Mouse (Mus musculus) liver, embryonic 14.5 days (tissue): ENCODE data around the gene Ccl11. TPM values are rescaled to one million over a fixed set of nuclear protein-coding genes. Genes with fewer than 3 reads are reported as not detected.
A peak's percentile ranks its signal among the peaks of the same experiment; 100 is the strongest.

Experiments used
- ATAC-seq: fragments of 200-750 bp; cut with Nextera tagmentation; 2 replicates; pipeline ENCODE4 v1.8.0; 2017; ENCODE audit warnings: moderate number of reproducible peaks, mild to moderate bottlenecking, moderate library complexity; ENCODE audit not compliant: insufficient read depth
- DNase-seq, 3 experiments: peaks; one replicate each; pipeline ENCODE4 v3.0.0-alpha.2; 2012 to 2013; ENCODE audit warnings: low read depth in 3 of 3, low spot score in 3 of 3
- H3K27ac ChIP-seq: fragments of 300-500 bp; sonication (generic); 2 replicates; pipeline ENCODE4 v1.5.1; 2014; ENCODE audit warnings: moderate library complexity, mild to moderate bottlenecking, control low read depth, inconsistent platforms
- H3K27me3 ChIP-seq: fragments of 300-500 bp; sonication (generic); 2 replicates; pipeline ENCODE4 v1.6.1; 2014; ENCODE audit warnings: mild to moderate bottlenecking, low read length, moderate library complexity; ENCODE audit not compliant: control insufficient read depth, insufficient read depth
- H3K36me3 ChIP-seq: fragments of 300-500 bp; sonication (generic); replicated peaks from 2 replicates; pipeline ENCODE4 v1.6.1; 2014; ENCODE audit warnings: low read depth; ENCODE audit not compliant: control insufficient read depth, insufficient read depth
- H3K4me1 ChIP-seq, 2 experiments: fragments of 200-500 bp in 1 of 2; fragments of 300-500 bp in 1 of 2; sonication (generic) in 1 of 2; replicated peaks; 2 replicates each; pipeline ENCODE4 v1.6.1; 2012 to 2014; ENCODE audit warnings: antibody characterized with exemption in 1 of 2, inconsistent platforms in 1 of 2, low read length in 1 of 2; ENCODE audit not compliant: control insufficient read depth in 2 of 2, insufficient read depth in 2 of 2
- H3K4me2 ChIP-seq: fragments of 300-500 bp; sonication (generic); 2 replicates; pipeline ENCODE4 v1.6.1; 2014; ENCODE audit warnings: low read depth, mild to moderate bottlenecking, control low read depth, moderate library complexity
- H3K4me3 ChIP-seq, 2 experiments: fragments of 200-500 bp in 1 of 2; fragments of 300-500 bp in 1 of 2; sonication (generic) in 1 of 2; 2 replicates each; pipeline ENCODE4 v1.5.1; 2012 to 2014; ENCODE audit warnings: low read depth in 2 of 2, low read length in 2 of 2, mild to moderate bottlenecking in 2 of 2, control low read depth in 1 of 2, inconsistent platforms in 1 of 2, moderate library complexity in 1 of 2; ENCODE audit not compliant: insufficient read depth in 1 of 2
- H3K9ac ChIP-seq: fragments of 300-500 bp; sonication (generic); replicated peaks from 2 replicates; pipeline ENCODE4 v1.6.1; 2014; ENCODE audit warnings: mild to moderate bottlenecking, control low read depth, moderate library complexity
- H3K9me3 ChIP-seq: fragments of 300-500 bp; sonication (generic); 2 replicates; pipeline ENCODE4 v1.6.1; 2016; ENCODE audit warnings: low read length, mixed read lengths; ENCODE audit not compliant: control insufficient read depth
- CTCF ChIP-seq: IDR thresholded peaks from 2 replicates; pipeline ENCODE4 v1.5.1; 2016; ENCODE audit warnings: antibody characterized with exemption, low read depth, control low read depth
- EP300 ChIP-seq: IDR thresholded peaks from 2 replicates; pipeline ENCODE4 v1.6.1; 2016; ENCODE audit warnings: antibody characterized with exemption, low read depth
- WGBS: fragments of 180-500 bp; shearing (Covaris S2); extraction: QIAGEN DNeasy Blood & Tissue Kit; methylation state at CpG from one replicate; pipeline ENCODE4 v1.1.7; 2014; ENCODE audit not compliant: insufficient replicate concordance; 5-methylcytosine and 5-hydroxymethylcytosine counted together
- polyA plus RNA-seq, 2 experiments: library from polyadenylated mRNA; depleted of rRNA in 1 of 2; stranded (reverse) in 1 of 2; unstranded in 1 of 2; fragments of >200 nt; fragmentation: Nextera tagmentation in 1 of 2; extraction: Ambion mirVana in 1 of 2; gene quantifications; 2 replicates each; pipeline versions ENCODE4 v1.2.1 to v1.2.3; 2012 to 2014

The Ccl11 gene
- polyA plus RNA-seq, 2 experiments, result 0.07 to 0.11 TPM

- Histone ChIP-seq H3K36me3 (no peaks in the 10 kb centered on the region), H3K27me3 (no peaks in the 10 kb centered on the region), H3K4me1 (no peaks in the 10 kb centered on the region), H3K27ac (no peak within 1 kb of the TSS), H3K9ac (no peak within 1 kb of the TSS), H3K4me2 (no peak within 1 kb of the TSS), H3K4me3 (no peak within 1 kb of the TSS), H3K9me3 (no peaks in the 10 kb centered on the region)
- WGBS, result 65% methylated on average over 3 of the region's 3 CpGs
- DNase-seq, result no peak
- ATAC-seq, result no peak
- TF ChIP-seq CTCF (no peak), EP300 (no peak)
These were observed 12.2 kb upstream of the Ccl11 start, which contains the start of gene Ccl7 for GRCm38 (mm10) chr11:82045471-82045870. TSS of gene Ccl7 (plus strand) at chr11:82045712.

- H3K9ac ChIP-seq, result no peak overlapping the region
- no peak overlapping the region for H3K27ac ChIP-seq
- no peak overlapping the region for H3K4me2 ChIP-seq
- ATAC-seq (no peak), DNase-seq (peak in 1 of 3 experiments; percentile 20)
- TF ChIP-seq EP300 (no peak), CTCF (peak; percentile 57)
- no peaks in the 10 kb centered on the region for H3K4me1 ChIP-seq
- no peaks in the 10 kb centered on the region for H3K27me3 ChIP-seq
- no peak overlapping the region for H3K4me3 ChIP-seq
- H3K36me3 ChIP-seq, result no peaks in the 10 kb centered on the region
- 21% methylated on average over 6 of the region's 6 CpGs for WGBS
- H3K9me3 ChIP-seq, result no peaks in the 10 kb centered on the region
These were observed 9.7 kb upstream of the Ccl11 start for GRCm38 (mm10) chr11:82047746-82048415.

GRCm38 (mm10) chr11:82053849-82054248 lies 3.8 kb upstream of the Ccl11 start:
- Histone ChIP-seq H3K4me2 (no peak overlapping the region), H3K4me3 (no peak overlapping the region), H3K9ac (no peak overlapping the region), H3K4me1 (no peaks in the 10 kb centered on the region), H3K27me3 (no peaks in the 10 kb centered on the region), H3K9me3 (no peaks in the 10 kb centered on the region), H3K36me3 (no peaks in the 10 kb centered on the region), H3K27ac (no peak overlapping the region)
- TF ChIP-seq CTCF, result no peak
- no peak for TF ChIP-seq EP300
- DNase-seq, result no peak
- no peak for ATAC-seq
- WGBS, result 70% methylated on average over 7 of the region's 7 CpGs

- 46% methylated on average over 3 of the region's 3 CpGs for WGBS
These were observed 4.6 kb downstream of the Ccl11 start for GRCm38 (mm10) chr11:82062226-82062625.

GRCm38 (mm10) chr11:82063454-82063853 lies 5.8 kb downstream of the Ccl11 start:
- Histone ChIP-seq H3K4me1 (no peaks in the 10 kb centered on the region), H3K4me3 (no peak overlapping the region), H3K36me3 (no peaks in the 10 kb centered on the region), H3K9ac (no peak overlapping the region), H3K4me2 (no peak overlapping the region), H3K27me3 (no peaks in the 10 kb centered on the region), H3K27ac (no peak overlapping the region), H3K9me3 (no peaks in the 10 kb centered on the region)
- ATAC-seq, result no peak
- DNase-seq, result no peak
- TF ChIP-seq EP300 (no peak), CTCF (no peak)
- 51% methylated on average over 2 of the region's 2 CpGs for WGBS

More at GRCm38 (mm10) chr11:82062226-82062625, 4.6 kb downstream of the Ccl11 start:
- no peak for TF ChIP-seq EP300
- TF ChIP-seq CTCF, result no peak
- Histone ChIP-seq H3K27ac (no peak overlapping the region), H3K27me3 (no peaks in the 10 kb centered on the region), H3K9me3 (no peaks in the 10 kb centered on the region), H3K4me3 (no peak overlapping the region), H3K4me1 (no peaks in the 10 kb centered on the region), H3K36me3 (no peaks in the 10 kb centered on the region), H3K4me2 (no peak overlapping the region), H3K9ac (no peak overlapping the region)
- ATAC-seq, result no peak
- no peak for DNase-seq
